Mouse (Mus musculus): ENCODE results near the gene Nrtn. TPM values are rescaled to one million over a fixed set of nuclear protein-coding genes. Genes with fewer than 3 reads are reported as not detected.

Nrtn gene
- polyA plus RNA-seq, 1 experiment from 2014 or later, result 0.84 TPM

GRCm38 (mm10) chr17:56715914-56716654 is 41.2 kb downstream of the Nrtn start:
- peak overlapping the region; percentile 73 for H3K4me2 ChIP-seq (ENCODE audit: low read length)
- peaks cover 5% of the 10 kb centered on the region for H3K36me3 ChIP-seq (ENCODE audit: control insufficient read depth, insufficient read depth)
- no peaks in the 10 kb centered on the region for H3K27me3 ChIP-seq (replicated peaks; ENCODE audit: control insufficient read depth, insufficient read depth, low read length)
- peak overlapping the region; percentile 86 for H3K27ac ChIP-seq (ENCODE audit: low read length)
- no peak for ATAC-seq
- H3K9me3 ChIP-seq (ENCODE audit: control insufficient read depth, low read length), result no peaks in the 10 kb centered on the region
- 24% methylated on average over 22 of the region's 22 CpGs for WGBS
- H3K4me3 ChIP-seq (replicated peaks; ENCODE audit: low read length), result peak overlapping the region; percentile 87
- peaks cover 30% of the 10 kb centered on the region for H3K4me1 ChIP-seq (replicated peaks; ENCODE audit: control insufficient read depth, insufficient read depth, low read length)
- peak overlapping the region; percentile 85 for H3K9ac ChIP-seq (replicated peaks; ENCODE audit: low read depth, low read length)

- H3K27me3 ChIP-seq (replicated peaks; ENCODE audit: control insufficient read depth, insufficient read depth, low read length), result no peaks in the 10 kb centered on the region
- no peak overlapping the region for H3K4me3 ChIP-seq (replicated peaks; ENCODE audit: low read length)
- peaks cover 30% of the 10 kb centered on the region for H3K4me1 ChIP-seq (replicated peaks; ENCODE audit: control insufficient read depth, insufficient read depth, low read length)
- peaks cover 10% of the 10 kb centered on the region for H3K36me3 ChIP-seq (ENCODE audit: control insufficient read depth, insufficient read depth)
- no peaks in the 10 kb centered on the region for H3K9me3 ChIP-seq (ENCODE audit: control insufficient read depth, low read length)
- peak overlapping the region; percentile 85; the same call in 1 of the 2 replicates for H3K9ac ChIP-seq (replicated peaks; ENCODE audit: low read depth, low read length)
- H3K27ac ChIP-seq (ENCODE audit: low read length), result no peak overlapping the region
- WGBS, result 59% methylated on average over 11 of the region's 11 CpGs
- no peak overlapping the region for H3K4me2 ChIP-seq (ENCODE audit: low read length)
- ATAC-seq, result no peak
Observed at GRCm38 (mm10) chr17:56715360-56715759, 42.0 kb downstream of the Nrtn start.

- no peaks in the 10 kb centered on the region for H3K27me3 ChIP-seq (replicated peaks; ENCODE audit: control insufficient read depth, insufficient read depth, low read length)
- 97% methylated on average over 3 of the region's 3 CpGs for WGBS
- no peaks in the 10 kb centered on the region for H3K4me1 ChIP-seq (replicated peaks; ENCODE audit: control insufficient read depth, insufficient read depth, low read length)
- H3K4me3 ChIP-seq (replicated peaks; ENCODE audit: low read length), result no peak overlapping the region
- H3K9me3 ChIP-seq (ENCODE audit: control insufficient read depth, low read length), result no peaks in the 10 kb centered on the region
- no peak overlapping the region for H3K9ac ChIP-seq (replicated peaks; ENCODE audit: low read depth, low read length)
- no peak overlapping the region for H3K4me2 ChIP-seq (ENCODE audit: low read length)
- H3K27ac ChIP-seq (ENCODE audit: low read length), result no peak overlapping the region
- ATAC-seq, result no peak
- peaks cover 45% of the 10 kb centered on the region for H3K36me3 ChIP-seq (ENCODE audit: control insufficient read depth, insufficient read depth)
Observed at GRCm38 (mm10) chr17:56709708-56710107, 47.6 kb downstream of the Nrtn start.

GRCm38 (mm10) chr17:56708692-56709091 is 48.6 kb downstream of the Nrtn start:
- peaks cover 51% of the 10 kb centered on the region for H3K36me3 ChIP-seq (ENCODE audit: control insufficient read depth, insufficient read depth)
- no peak overlapping the region for H3K4me3 ChIP-seq (replicated peaks; ENCODE audit: low read length)
- no peaks in the 10 kb centered on the region for H3K4me1 ChIP-seq (replicated peaks; ENCODE audit: control insufficient read depth, insufficient read depth, low read length)
- 81% methylated on average over 4 of the region's 4 CpGs for WGBS
- H3K9me3 ChIP-seq (ENCODE audit: control insufficient read depth, low read length), result no peaks in the 10 kb centered on the region
- H3K27ac ChIP-seq (ENCODE audit: low read length), result no peak overlapping the region
- ATAC-seq, result no peak
- no peaks in the 10 kb centered on the region for H3K27me3 ChIP-seq (replicated peaks; ENCODE audit: control insufficient read depth, insufficient read depth, low read length)
- H3K4me2 ChIP-seq (ENCODE audit: low read length), result no peak overlapping the region
- H3K9ac ChIP-seq (replicated peaks; ENCODE audit: low read depth, low read length), result no peak overlapping the region

GRCm38 (mm10) chr17:56706515-56706914 is 50.8 kb downstream of the Nrtn start:
- Histone ChIP-seq H3K9ac (replicated peaks; ENCODE audit: low read depth, low read length) (no peak overlapping the region), H3K4me2 (ENCODE audit: low read length) (no peak overlapping the region), H3K27me3 (replicated peaks; ENCODE audit: control insufficient read depth, insufficient read depth, low read length) (no peaks in the 10 kb centered on the region), H3K27ac (ENCODE audit: low read length) (no peak overlapping the region), H3K4me3 (replicated peaks; ENCODE audit: low read length) (no peak overlapping the region), H3K4me1 (replicated peaks; ENCODE audit: control insufficient read depth, insufficient read depth, low read length) (no peaks in the 10 kb centered on the region), H3K36me3 (ENCODE audit: control insufficient read depth, insufficient read depth) (peaks cover 64% of the 10 kb centered on the region), H3K9me3 (ENCODE audit: control insufficient read depth, low read length) (no peaks in the 10 kb centered on the region)
- 90% methylated on average over 1 of the region's 1 CpGs for WGBS
- ATAC-seq, result no peak

GRCm38 (mm10) chr17:56703038-56703437 is 54.3 kb downstream of the Nrtn start:
- Histone ChIP-seq H3K27me3 (replicated peaks; ENCODE audit: control insufficient read depth, insufficient read depth, low read length) (no peaks in the 10 kb centered on the region), H3K4me3 (replicated peaks; ENCODE audit: low read length) (no peak overlapping the region), H3K36me3 (ENCODE audit: control insufficient read depth, insufficient read depth) (peaks cover 50% of the 10 kb centered on the region), H3K27ac (ENCODE audit: low read length) (no peak overlapping the region), H3K4me2 (ENCODE audit: low read length) (no peak overlapping the region), H3K9ac (replicated peaks; ENCODE audit: low read depth, low read length) (no peak overlapping the region), H3K9me3 (ENCODE audit: control insufficient read depth, low read length) (no peaks in the 10 kb centered on the region), H3K4me1 (replicated peaks; ENCODE audit: control insufficient read depth, insufficient read depth, low read length) (no peaks in the 10 kb centered on the region)
- 89% methylated on average over 4 of the region's 4 CpGs for WGBS
- no peak for ATAC-seq

Other genes starting within 250 kb of the Nrtn start
- 0.21 TPM in 1 of 2 replicates, not detected in the other for gene Znrf4, start 245.1 kb downstream of the Nrtn start, polyA plus RNA-seq (2015; fragmentation: Nextera tagmentation; extraction: Ambion mirVana)
- gene Gm20219, start 203.1 kb downstream of the Nrtn start, polyA plus RNA-seq (2015; fragmentation: Nextera tagmentation; extraction: Ambion mirVana), result 0.51 and 0.92 TPM in 2 replicates
- 72.9 and 85.4 TPM in 2 replicates for gene Safb2, start 172.9 kb downstream of the Nrtn start, polyA plus RNA-seq (2015; fragmentation: Nextera tagmentation; extraction: Ambion mirVana)
- 121 and 133 TPM in 2 replicates for gene Safb, start 172.7 kb downstream of the Nrtn start, polyA plus RNA-seq (2015; fragmentation: Nextera tagmentation; extraction: Ambion mirVana)
- 167 and 179 TPM in 2 replicates for gene 2410015M20Rik, start 147.8 kb downstream of the Nrtn start, polyA plus RNA-seq (2015; fragmentation: Nextera tagmentation; extraction: Ambion mirVana)
- gene Rpl36, start 144.1 kb downstream of the Nrtn start, polyA plus RNA-seq (2015; fragmentation: Nextera tagmentation; extraction: Ambion mirVana), result 921 and 1,031 TPM in 2 replicates
- gene Lonp1, start 130.6 kb downstream of the Nrtn start, polyA plus RNA-seq (2015; fragmentation: Nextera tagmentation; extraction: Ambion mirVana), result 48.2 and 48.6 TPM in 2 replicates
- 1.0 and 1.5 TPM in 2 replicates for gene Catsperd, start 129.4 kb downstream of the Nrtn start, polyA plus RNA-seq (2015; fragmentation: Nextera tagmentation; extraction: Ambion mirVana)
- gene Ranbp3, start 84.2 kb downstream of the Nrtn start, polyA plus RNA-seq (2015; fragmentation: Nextera tagmentation; extraction: Ambion mirVana), result 114 and 120 TPM in 2 replicates
- 377 and 426 TPM in 2 replicates for gene Ndufa11, start 39.8 kb downstream of the Nrtn start, polyA plus RNA-seq (2015; fragmentation: Nextera tagmentation; extraction: Ambion mirVana)
- gene Vmac, start 39.5 kb downstream of the Nrtn start, polyA plus RNA-seq (2015; fragmentation: Nextera tagmentation; extraction: Ambion mirVana), result 20.6 and 21.8 TPM in 2 replicates
- 73.5 and 90.4 TPM in 2 replicates for gene Dus3l, start 7.2 kb upstream of the Nrtn start, polyA plus RNA-seq (2015; fragmentation: Nextera tagmentation; extraction: Ambion mirVana)
- 0.96 and 1.0 TPM in 2 replicates for gene Prr22, start 12.7 kb upstream of the Nrtn start, polyA plus RNA-seq (2015; fragmentation: Nextera tagmentation; extraction: Ambion mirVana)
- gene Rfx2, start 73.5 kb upstream of the Nrtn start, polyA plus RNA-seq (2015; fragmentation: Nextera tagmentation; extraction: Ambion mirVana), result 3.7 and 4.2 TPM in 2 replicates
- gene Acsbg2, start 116.9 kb upstream of the Nrtn start, polyA plus RNA-seq (2015; fragmentation: Nextera tagmentation; extraction: Ambion mirVana), result not detected in 2 replicates
- 0.50 and 0.65 TPM in 2 replicates for gene 1700061G19Rik, start 117.9 kb upstream of the Nrtn start, polyA plus RNA-seq (2015; fragmentation: Nextera tagmentation; extraction: Ambion mirVana)
- gene Mllt1, start 177.9 kb upstream of the Nrtn start, polyA plus RNA-seq (2015; fragmentation: Nextera tagmentation; extraction: Ambion mirVana), result 86.1 and 86.7 TPM in 2 replicates
- gene Acer1, start 224.6 kb upstream of the Nrtn start, polyA plus RNA-seq (2015; fragmentation: Nextera tagmentation; extraction: Ambion mirVana), result not detected in 2 replicates
- 153 and 178 TPM in 2 replicates for gene Clpp, start 232.8 kb upstream of the Nrtn start, polyA plus RNA-seq (2015; fragmentation: Nextera tagmentation; extraction: Ambion mirVana)
- 40.1 and 45.8 TPM in 2 replicates for gene Alkbh7, start 239.8 kb upstream of the Nrtn start, polyA plus RNA-seq (2015; fragmentation: Nextera tagmentation; extraction: Ambion mirVana)
- 0.60 and 1.0 TPM in 2 replicates for gene Pspn, start 242.5 kb upstream of the Nrtn start, polyA plus RNA-seq (2015; fragmentation: Nextera tagmentation; extraction: Ambion mirVana)

Data from forebrain, embryonic 16.5 days (tissue).